Mouse (Mus musculus) kidney, postnatal 0 days (tissue): ENCODE data around the gene Shb. TPM values are rescaled to one million over a fixed set of nuclear protein-coding genes. Genes with fewer than 3 reads are reported as not detected.
A peak's percentile ranks its signal among the peaks of the same experiment; 100 is the strongest.

Source experiments
- ATAC-seq: fragments of 200-750 bp; cut with Nextera tagmentation; replicated peaks from 2 replicates; pipeline ENCODE4 v1.8.0; 2017; ENCODE audit warnings: low read depth, moderate number of reproducible peaks, moderate TSS enrichment, moderate library complexity; ENCODE audit not compliant: low FRiP score
- DNase-seq: peaks from one replicate; pipeline ENCODE4 v3.0.0-alpha.2; 2016; ENCODE audit warnings: low spot score
- H3K27ac ChIP-seq: fragments of 300-500 bp; sonication (generic); 2 replicates; pipeline ENCODE4 v1.5.1; 2014; ENCODE audit warnings: mild to moderate bottlenecking
- H3K27me3 ChIP-seq: fragments of 300-500 bp; sonication (generic); 2 replicates; pipeline ENCODE4 v1.6.1; 2014; ENCODE audit warnings: low read length, mixed read lengths; ENCODE audit not compliant: insufficient read depth
- H3K36me3 ChIP-seq: fragments of 300-500 bp; sonication (generic); 2 replicates; pipeline ENCODE4 v1.6.1; 2014; ENCODE audit warnings: low read length, mixed read lengths; ENCODE audit not compliant: insufficient read depth
- H3K4me1 ChIP-seq: fragments of 300-500 bp; sonication (generic); replicated peaks from 2 replicates; pipeline ENCODE4 v1.6.1; 2014; ENCODE audit warnings: antibody characterized with exemption, low read length, mixed read lengths; ENCODE audit not compliant: insufficient read depth
- H3K4me2 ChIP-seq: fragments of 300-500 bp; sonication (generic); 2 replicates; pipeline ENCODE4 v1.6.1; 2014; ENCODE audit warnings: mild to moderate bottlenecking, low read length, moderate library complexity, mixed read lengths
- H3K4me3 ChIP-seq: fragments of 300-500 bp; sonication (generic); replicated peaks from 2 replicates; pipeline ENCODE4 v1.5.1; 2014; ENCODE audit warnings: low read depth, low read length
- H3K9ac ChIP-seq: fragments of 300-500 bp; sonication (generic); 2 replicates; pipeline ENCODE4 v1.6.1; 2014; ENCODE audit warnings: low read depth, low read length
- H3K9me3 ChIP-seq: fragments of 300-500 bp; sonication (generic); replicated peaks from 2 replicates; pipeline ENCODE4 v1.6.1; 2016; ENCODE audit warnings: low read length, inconsistent platforms, mixed read lengths
- CTCF ChIP-seq: IDR thresholded peaks from 2 replicates; pipeline ENCODE4 v1.5.1; 2016; ENCODE audit warnings: antibody characterized with exemption, low read depth, mild to moderate bottlenecking, moderate library complexity
- WGBS: fragments of 180-500 bp; shearing (Covaris S2); extraction: QIAGEN DNeasy Blood & Tissue Kit; methylation state at CpG from one replicate; pipeline ENCODE4 v1.1.7; 2014; 5-methylcytosine and 5-hydroxymethylcytosine counted together
- polyA plus RNA-seq: library from polyadenylated mRNA; unstranded; fragments of >200 nt; fragmentation: Nextera tagmentation; extraction: Ambion mirVana; gene quantifications from 2 replicates; pipeline ENCODE4 v1.2.1, GENCODE M21; 2015

The Shb gene
- polyA plus RNA-seq, 1 experiment from 2014 or later, result 6.6 TPM

- no peaks in the 10 kb centered on the region for H3K4me1 ChIP-seq
- no peaks in the 10 kb centered on the region for H3K36me3 ChIP-seq
- no peaks in the 10 kb centered on the region for H3K27me3 ChIP-seq
- no peak overlapping the region for H3K27ac ChIP-seq
- 46% methylated on average over 15 of the region's 15 CpGs for WGBS
- DNase-seq, result no peak
- no peak for ATAC-seq
- no peaks in the 10 kb centered on the region for H3K9me3 ChIP-seq
- no peak for TF ChIP-seq CTCF
- H3K4me3 ChIP-seq, result no peak overlapping the region
- H3K4me2 ChIP-seq, result no peak overlapping the region
- H3K9ac ChIP-seq, result no peak overlapping the region
These were observed 8.1 kb upstream of the Shb start for GRCm38 (mm10) chr4:45540151-45540933.

DNA sequence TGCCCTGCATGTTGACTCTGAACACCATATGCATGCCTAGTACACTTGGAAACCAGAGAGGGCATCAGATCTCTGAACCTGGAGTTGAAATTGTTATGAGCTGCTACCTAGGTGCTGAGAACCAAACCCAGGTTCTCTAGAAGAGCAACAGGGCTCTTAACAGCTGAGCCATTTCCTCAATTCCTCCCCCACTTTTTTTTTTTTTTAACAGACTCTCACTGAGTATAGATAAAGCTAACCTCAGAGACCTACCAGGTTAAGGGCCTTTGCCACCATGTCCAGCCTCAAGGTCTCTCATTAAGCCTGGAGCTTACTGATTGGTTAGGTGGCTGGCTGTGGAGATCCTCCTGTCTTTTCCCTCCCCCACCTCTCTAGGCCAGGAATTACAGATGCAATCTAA is 6.9 kb upstream of the Shb start:
- no peaks in the 10 kb centered on the region for H3K9me3 ChIP-seq
- no peak overlapping the region for H3K4me3 ChIP-seq
- H3K4me1 ChIP-seq, result no peaks in the 10 kb centered on the region
- no peaks in the 10 kb centered on the region for H3K27me3 ChIP-seq
- no peak for TF ChIP-seq CTCF
- ATAC-seq (no peak), DNase-seq (no peak)
- no peak overlapping the region for H3K27ac ChIP-seq
- no peak overlapping the region for H3K9ac ChIP-seq
- no peak overlapping the region for H3K4me2 ChIP-seq
- H3K36me3 ChIP-seq, result no peaks in the 10 kb centered on the region

GRCm38 (mm10) chr4:45533436-45533940 is 1.2 kb upstream of the Shb start:
- Histone ChIP-seq H3K27me3 (no peaks in the 10 kb centered on the region), H3K4me3 (no peak overlapping the region), H3K4me2 (no peak overlapping the region), H3K4me1 (peaks cover 14% of the 10 kb centered on the region), H3K9me3 (no peaks in the 10 kb centered on the region), H3K36me3 (no peaks in the 10 kb centered on the region), H3K27ac (no peak overlapping the region), H3K9ac (no peak overlapping the region)
- no peak for DNase-seq
- 41% methylated on average over 1 of the region's 1 CpGs for WGBS
- TF ChIP-seq CTCF, result no peak
- no peak for ATAC-seq

DNA sequence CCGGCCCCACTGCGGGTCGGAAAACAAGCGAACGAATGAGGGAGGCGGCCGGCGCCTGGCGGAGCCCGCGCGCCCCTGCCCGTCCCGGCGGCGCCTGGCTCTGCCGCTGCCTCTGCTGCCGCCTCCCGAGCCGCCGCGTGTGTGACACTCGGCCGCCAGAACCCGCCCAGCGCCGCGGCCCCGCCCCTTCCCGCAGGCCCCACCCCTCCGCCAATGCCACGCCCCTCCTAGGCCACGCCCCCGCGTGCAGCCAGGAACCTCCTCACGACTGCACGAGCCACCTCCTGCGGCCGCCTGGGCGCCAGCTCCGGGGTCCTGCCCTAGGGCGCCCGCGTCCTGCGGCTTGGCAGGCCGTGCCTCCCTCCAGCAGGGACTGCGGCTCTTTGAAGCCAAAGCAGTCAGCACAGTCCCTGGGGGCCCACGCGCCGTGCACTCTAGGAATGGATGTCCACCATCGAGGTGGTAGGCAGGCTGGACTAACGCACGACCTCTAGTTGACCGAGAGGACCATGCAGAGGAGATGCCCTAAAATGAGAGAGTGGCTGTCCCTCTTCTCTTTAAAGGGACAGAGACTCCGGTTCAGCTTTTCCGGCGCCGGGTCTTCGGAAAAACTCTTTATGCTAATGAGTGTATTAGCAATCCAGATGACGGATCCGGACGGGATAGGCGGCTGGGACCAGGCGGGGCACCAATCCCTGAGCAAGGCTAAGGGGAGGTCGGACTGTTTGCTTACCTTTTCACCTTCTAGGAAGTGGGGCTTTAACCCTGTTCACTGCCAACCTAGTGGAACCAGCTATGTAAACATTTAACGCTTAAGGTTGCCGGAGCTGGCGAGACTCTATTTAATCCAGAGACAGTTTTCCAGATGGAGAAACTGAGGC is 1.4 kb downstream of the Shb start:
- DNase-seq (peak; percentile 96), ATAC-seq (peak; percentile 92)
- H3K4me3 ChIP-seq, result peak overlapping the region; percentile 69
- peak overlapping the region; percentile 83 for H3K9ac ChIP-seq
- TF ChIP-seq CTCF, result peak; percentile 6; the same call in 1 of the 2 replicates
- H3K9me3 ChIP-seq, result no peaks in the 10 kb centered on the region
- H3K36me3 ChIP-seq, result no peaks in the 10 kb centered on the region
- H3K27me3 ChIP-seq, result no peaks in the 10 kb centered on the region
- peak overlapping the region; percentile 95 for H3K4me2 ChIP-seq
- peaks cover 22% of the 10 kb centered on the region for H3K4me1 ChIP-seq
- WGBS, result under 1% methylated on average over 68 of the region's 68 CpGs
- peak overlapping the region; percentile 94 for H3K27ac ChIP-seq

- no peaks in the 10 kb centered on the region for H3K9me3 ChIP-seq
- WGBS, result under 1% methylated on average over 62 of the region's 89 CpGs
- no peak for TF ChIP-seq CTCF
- H3K9ac ChIP-seq, result peak overlapping the region; percentile 83
- peak overlapping the region; percentile 84 for H3K27ac ChIP-seq
- H3K4me2 ChIP-seq, result peak overlapping the region; percentile 95
- DNase-seq (peak; percentile 48), ATAC-seq (peak; percentile 38)
- peaks cover 27% of the 10 kb centered on the region for H3K4me1 ChIP-seq
- H3K4me3 ChIP-seq, result peak overlapping the region; percentile 69
- H3K36me3 ChIP-seq, result no peaks in the 10 kb centered on the region
- H3K27me3 ChIP-seq, result no peaks in the 10 kb centered on the region
These were observed 2.2 kb downstream of the Shb start for GRCm38 (mm10) chr4:45529986-45530597.
